Mouse (Mus musculus) urinary bladder, adult 2 months (tissue): ENCODE measurements around the gene Mrpl38. TPM values are rescaled to one million over a fixed set of nuclear protein-coding genes. Genes with fewer than 3 reads are reported as not detected.
"Not testable (repeated sequence)": the region's sequence is repeated elsewhere in the genome, so short reads cannot be mapped to it uniquely, and the experiment has no call there.

Experiments used
- DNase-seq: peaks from one replicate; pipeline ENCODE4 v3.0.0; 2022; ENCODE audit warnings: low spot score
- polyA plus RNA-seq: library from polyadenylated mRNA; depleted of rRNA; stranded (reverse); fragments of >200 nt; gene quantifications from 2 replicates; pipeline ENCODE4 v1.2.3, GENCODE M21; 2012

Gene Mrpl38
- polyA plus RNA-seq, 1 experiment = 21.4 TPM

DNA sequence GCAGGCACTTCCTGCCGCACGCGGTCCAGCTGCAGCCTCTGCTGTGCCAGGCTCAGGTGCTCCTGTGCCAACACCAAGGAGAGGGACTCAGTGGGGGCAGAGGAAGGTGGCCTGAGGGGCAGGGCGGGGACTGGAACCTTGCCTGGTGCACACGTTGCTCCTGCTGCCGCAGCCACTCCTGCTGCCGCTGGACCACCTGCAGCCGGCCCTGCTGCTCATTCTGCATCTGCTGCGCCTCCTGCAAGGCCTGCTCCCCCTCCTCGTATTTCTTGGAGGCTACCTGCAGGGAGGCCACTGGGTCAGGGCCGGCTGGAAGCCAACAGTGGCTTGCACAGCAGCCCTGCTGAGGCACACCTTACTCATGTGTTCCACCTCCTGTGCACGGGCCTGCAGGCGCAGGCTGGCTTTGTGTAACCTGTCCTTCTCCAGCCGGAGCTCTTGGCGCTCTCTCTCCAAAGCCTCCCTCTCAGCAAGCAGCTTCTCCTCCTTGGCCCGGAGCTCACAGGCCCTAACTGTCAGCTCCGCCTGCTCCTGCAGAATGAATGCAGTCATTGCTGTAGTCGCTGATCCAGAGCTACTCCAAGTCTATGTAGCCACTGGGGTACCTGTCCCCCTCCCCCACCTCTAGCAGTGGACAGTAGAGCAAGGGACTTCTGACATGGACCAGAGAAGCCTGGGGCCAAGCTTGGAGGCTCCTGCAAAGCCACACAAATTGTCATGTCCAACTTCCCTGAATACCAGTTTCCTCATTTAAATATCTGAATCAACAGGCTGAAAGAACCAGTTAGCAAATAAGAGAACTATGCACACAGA is 7.0 kb upstream of the Mrpl38 start:
- no peak for DNase-seq

DNA sequence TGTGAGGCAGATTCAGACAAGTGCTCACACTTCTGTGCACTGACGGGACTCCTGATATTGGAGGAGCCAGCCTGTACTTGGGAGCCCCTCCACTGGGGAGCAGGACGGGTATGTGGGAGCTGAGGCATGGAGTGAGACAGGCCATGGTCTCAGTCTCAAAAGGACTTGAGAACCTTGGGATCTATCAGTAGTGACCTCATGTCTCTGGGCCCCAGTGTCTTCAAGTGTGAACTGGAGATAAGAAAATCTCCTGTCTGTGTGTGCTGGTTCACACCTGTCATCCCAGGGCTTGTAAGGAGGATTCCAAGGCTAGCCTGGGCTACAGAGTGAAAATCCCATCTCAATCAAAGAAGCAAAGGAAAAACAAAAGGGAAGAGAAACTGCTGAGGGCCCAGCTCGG is 4.8 kb upstream of the Mrpl38 start:
- DNase-seq = no peak

DNA sequence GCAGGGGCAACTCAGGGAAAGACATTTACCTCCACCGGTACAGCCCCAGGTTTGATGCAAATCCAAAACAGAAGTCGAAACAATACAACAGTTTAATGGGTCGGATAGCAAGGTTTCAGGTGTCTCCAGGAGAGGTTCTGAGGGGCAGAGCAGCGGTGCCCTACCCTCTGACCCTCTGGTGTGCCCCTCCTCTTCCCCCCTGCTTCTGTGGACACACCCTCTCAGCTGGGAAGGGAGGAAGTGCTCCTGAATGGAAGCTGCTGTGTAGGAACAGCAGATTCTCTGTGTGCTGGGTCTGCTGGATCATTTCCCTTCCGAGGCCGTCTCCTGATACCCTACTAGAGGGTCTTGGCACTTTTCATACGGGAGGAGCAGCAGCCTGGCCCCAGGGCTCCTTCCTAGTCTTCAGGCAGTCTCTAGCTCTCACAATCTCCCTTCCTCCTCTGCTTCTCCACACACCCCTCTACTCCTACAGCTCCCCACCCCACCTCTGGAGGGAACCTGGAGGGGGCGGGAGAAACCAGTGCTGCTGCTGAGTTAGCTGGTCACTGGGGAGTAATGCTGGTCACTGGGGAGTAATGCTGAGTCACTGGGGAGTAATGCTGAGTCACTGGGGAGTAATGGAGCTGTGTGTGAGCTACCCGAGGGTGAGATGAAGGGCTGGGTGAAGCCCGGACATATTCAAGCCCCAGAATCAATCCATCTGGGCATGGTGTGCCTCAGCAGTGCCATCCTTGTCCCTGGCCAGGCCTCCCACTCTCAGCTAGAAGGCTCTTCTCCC is 3.7 kb upstream of the Mrpl38 start:
- DNase-seq = no peak

DNA sequence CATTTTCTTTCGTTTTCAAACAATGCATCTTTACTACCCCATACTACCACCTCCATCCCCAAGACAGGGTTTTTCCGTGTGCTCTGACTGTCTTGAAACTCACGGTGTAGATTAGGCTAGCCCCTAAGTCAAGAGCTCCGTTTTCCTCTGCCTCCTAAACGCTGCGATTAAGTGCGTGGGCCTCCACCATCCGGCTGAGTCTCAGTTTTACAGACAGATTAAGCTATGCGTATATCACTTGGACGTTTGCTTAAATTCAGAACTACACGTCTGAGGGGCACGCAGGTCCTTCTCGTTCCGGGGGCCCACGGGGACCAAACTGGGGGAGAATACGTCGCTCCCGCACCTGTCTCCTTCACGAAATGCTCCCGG is 586 bp downstream of the Mrpl38 start:
- no peak for DNase-seq

DNA sequence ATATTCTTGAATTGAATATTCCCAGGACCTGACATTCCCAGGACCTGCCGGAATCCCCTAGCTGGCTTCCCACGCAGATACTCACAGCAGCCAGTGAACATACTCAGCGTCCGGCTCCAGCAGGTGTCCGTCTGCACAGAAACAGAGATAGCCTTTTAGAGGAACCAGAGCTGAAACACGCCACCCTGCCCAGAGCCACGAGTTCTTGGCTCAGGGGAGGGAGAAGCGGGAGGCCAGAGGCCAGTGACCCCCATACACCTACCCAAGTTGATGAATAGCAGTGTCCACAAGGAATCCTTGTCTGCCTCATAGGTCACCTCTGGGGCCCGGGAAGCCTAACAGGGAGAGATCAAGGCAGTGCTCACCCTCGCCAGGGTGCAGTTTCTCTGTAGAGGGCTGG is 4.5 kb downstream of the Mrpl38 start:
- no peak for DNase-seq

DNA sequence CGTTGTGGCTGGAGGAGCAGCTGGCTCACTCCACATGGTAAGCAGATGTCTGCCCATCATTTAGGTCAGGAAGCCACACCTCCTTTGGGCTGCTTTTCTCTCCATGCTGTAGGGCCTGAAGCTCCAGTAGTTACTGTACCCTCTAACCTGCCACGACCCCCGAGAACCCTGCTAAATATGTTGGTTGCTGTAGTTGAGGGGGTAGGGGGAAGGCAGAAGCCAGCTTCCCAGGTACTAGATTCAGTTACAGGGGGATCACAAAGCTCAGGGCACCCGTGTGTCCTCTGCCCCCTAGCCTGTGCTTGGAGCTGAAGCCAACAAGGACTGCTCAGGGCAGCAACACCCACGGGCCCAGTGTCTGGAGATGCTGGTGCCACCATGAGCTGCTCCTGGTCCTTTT is 5.2 kb downstream of the Mrpl38 start:
- no peak for DNase-seq

DNA sequence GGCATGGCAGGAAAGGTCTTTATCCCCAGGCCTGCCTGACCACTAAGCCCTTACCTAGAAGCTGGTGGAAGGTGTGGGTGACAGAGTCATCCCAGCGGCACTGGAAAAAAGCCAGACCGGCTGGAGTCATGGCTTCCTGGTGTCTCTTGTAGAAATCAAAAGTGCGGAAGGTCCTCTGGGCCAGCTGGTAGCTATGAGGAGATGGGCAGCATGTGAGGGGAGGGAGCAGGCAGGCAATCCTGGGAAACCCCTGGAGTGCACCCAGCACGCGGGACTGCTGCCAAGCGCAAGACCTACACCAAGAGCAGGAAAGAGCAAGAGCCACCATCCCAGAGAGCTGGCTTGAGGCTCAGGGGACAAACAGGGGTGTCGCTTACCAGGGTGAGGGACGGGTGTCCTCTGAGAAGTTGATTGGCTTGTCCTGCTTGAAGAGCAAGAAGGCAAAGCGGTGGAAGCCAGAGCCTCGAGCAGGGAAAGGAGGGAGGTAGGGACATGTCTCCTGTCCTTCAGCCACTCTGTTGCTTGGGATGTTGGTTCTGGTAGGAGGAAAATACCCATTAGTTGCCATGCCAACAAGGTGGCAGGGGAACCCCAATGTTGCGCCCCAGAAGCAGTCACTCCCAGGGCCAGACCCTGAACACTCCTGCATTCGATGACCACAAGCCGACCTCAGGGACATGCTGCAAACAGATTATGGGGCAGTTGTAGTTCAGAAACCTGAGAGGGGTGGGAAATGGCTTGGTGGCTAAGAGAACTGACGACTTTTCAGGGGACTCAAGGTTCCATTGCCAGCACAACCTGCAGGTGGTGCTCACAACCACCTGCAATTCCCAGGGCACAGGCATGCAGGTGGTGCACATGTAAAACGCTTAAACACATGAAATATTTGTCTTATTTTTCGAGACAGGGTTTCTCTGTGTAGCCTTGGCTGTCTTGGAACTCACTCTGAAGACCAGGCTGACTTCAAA is 6.0 kb downstream of the Mrpl38 start:
- no peak for DNase-seq

DNA sequence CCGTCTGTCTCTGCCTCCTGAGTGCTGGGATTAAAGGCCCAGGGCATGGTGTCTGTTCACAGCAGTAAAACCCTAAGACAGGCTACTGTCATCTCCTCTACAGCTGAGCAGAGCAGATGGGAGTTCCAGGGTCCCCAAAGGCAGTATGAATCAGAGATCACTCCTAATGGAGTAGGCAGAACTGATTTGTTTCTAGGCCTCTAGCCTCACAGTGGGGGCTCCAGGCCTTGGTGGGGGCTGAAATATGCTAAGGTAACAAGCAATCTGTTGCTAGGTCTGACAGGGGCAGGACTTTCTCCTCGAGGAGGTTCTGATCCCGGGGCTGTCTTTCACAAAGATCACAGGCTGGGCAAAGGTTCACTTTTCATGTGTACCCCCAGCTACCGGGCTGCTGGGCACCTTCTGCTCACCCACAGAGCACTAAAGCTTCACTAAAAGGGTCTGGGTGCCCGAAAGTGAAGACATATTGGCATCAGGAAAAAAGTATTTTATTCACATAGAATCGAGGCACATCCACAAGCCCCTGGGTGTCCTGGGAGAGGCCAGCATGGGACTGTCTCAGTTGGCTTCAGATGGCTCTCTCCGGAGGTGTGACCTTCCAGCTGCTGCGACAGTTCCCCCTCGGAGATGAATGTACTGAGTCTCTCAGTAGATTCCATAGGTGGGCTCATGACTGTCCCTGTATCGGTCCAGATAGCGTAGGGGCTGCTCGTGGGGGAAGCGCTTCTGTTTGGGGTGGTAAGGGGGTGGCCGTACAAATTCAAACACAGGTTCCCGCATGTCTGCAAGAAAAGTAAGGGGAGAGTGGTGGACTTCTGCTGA is 7.1 kb downstream of the Mrpl38 start:
- no peak for DNase-seq

DNA sequence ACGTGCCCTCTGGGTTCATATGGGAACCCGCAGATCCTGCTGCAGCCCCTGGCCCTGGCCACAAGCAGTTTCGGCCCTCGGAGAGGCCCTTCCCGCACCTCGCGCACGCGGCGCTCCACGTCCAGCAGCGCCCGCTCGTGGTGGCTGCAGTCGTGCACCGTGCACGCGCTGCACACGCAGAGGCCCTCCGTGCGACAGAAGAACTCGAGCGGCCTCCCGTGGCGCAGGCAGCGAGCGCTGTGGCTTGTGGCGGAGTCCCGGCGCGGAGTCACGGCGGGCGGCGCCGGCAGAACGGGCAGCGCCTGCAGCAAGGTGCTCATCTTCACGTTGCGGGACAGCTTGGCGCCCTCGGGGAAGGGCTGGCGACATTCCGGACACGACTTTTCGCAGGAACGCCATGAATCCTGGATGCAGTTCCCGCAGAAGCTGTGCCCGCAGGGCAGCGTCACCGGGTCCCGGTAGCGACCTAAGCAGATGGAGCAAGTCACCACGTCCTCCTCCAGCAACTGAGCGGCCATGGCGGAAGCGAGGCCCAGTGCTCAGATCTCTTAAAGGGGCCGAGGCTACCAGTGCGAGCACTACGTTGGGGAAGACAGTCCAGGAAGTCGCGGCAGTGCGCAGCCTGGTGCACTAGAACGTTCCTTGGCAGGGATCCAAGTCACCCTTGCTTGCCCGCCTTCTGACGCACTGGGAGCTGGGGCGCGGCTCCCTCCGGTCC is 8.0 kb downstream of the Mrpl38 start, which contains the start of gene Trim65:
Gene Trim65, minus strand, starts transcription at position 641 of the 718 bp plus-strand sequence.
- DNase-seq = peak; percentile 82

DNA sequence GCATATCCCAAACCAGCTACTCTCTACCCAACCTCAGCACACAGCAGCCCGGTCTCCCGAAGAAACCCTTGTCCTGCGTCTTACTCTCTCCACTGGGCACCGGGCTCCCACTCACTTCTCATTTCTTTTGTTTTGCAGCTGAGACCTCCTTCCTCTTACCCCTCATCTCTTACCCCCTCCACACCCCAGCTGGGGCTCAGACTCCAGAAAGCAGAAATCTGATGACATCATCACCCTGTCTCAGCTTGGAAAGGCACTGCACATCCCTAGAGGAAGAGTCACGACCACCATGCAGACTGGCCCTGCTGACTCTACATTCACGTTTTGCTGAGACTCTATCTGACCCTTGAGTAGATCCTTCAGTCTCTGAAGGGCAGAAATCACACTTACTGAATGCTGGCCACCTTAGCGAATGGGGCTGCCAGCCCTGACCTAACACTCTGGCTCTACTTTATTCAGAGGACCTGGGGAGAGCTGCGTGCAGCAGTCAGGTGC is 8.6 kb downstream of the Mrpl38 start:
- DNase-seq = no peak

DNA sequence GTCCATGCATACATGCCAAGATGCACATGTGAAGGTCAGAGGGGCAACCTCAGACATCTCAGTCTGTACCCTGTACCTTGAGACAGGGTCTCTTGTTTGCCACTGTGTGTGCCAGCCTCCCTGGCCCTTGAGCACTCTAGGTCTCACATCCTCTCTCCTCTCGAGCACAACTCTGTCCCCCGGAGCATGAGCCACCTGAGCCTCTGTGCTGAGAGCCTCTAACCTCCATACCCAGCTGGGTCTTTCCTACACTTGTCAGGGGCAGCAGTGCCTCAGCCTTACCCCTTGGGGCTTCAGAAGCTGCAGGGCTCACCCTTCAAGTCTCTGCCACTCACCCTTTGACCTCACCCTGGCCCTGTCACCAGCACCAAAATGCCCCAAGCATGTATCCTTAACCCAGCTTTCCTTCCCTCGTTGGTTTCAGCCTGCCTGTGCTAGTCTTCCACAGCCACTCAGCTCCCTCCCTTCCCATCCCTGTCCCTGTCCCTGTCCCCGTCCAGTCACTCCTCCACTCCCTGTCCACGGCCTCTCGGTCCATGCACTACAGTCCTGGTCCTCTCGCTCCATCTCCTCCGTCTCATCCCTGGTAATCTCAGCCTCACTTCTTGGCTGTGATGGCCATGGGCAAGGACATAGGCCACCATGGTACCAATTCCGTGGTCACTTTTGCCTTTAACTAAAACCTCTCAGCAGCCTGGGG is 9.4 kb downstream of the Mrpl38 start:
- no peak for DNase-seq

DNA sequence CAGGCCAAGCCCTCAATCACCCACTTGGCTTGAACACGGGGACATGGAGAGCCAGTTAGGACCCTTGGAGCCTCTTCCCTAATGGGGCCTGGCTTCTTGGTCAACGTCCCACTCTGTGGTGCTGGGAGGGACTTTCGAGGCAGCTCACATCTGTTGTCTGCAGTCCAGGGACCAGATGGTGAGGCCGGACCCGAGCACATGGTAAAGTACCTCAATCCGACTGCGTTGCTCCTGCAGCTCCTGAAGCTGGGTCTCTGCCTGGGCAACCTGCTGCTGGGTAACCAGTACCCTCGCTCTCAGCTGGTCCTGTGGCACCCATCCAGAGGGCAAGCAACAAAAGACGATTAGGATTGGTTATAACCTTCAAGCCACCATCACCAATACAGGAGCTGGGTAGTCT is 10.7 kb downstream of the Mrpl38 start:
- no peak for DNase-seq

DNA sequence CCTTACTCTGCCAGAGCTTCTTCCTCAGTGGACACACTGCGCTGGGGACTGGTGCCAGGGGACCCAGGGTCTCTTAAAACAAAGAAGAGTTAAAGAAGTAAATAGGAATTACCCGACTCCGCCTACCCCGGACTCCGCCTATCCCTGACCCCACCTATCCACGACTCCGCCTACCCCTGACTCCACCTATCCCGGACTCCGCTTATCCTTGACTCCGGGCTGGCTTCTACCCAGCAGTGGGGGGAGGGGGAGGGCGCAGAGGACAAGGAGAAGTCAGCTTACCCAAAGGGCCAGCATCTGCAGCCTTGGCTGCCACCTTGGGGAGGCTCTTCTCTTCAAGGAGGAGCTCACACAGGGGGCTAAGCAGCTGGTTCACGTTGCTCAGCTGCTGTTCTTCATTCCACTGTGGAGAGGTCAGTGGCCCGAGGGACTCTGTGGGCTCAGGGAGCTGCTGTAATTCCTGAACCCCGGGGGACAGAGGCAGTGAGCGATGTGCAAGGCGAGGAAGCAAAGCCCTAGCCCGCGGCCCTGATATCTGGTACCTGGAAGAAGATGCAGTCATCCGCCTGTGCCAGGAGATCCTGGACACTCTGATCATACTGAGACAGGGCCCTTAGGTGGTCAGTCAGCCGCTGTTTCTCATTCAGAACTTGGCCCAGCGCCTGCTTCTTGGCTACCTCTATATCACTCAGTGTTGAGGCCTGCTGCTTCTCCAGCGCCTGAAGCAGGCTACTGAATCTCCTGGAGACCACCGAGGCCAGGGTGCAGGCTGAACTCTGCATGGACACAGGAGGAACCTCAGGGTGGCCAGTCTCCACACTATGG is 11.3 kb downstream of the Mrpl38 start, which contains the start of gene Trim47:
Gene Trim47, minus strand, starts transcription at position 55 of the 825 bp plus-strand sequence.
- peak; percentile 46 for DNase-seq

DNA sequence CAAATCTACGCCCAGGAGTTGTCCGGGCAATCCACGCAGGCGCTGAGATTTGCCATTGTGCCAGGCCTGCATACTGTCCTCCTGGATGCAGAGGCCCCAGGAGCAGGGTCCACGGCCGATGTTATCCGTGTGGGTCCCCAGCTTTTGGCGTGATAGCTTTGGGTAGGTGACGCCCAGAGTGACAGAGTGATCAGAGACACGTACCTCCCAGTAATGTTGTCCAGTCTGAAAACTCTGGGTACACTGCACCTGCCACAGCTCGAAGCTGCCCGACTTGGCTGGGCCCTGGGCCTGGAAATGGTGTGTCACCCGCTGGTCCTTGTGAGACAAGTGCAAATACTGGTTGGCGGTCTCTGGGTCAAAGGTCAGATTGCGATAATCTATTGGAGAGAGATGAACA is 12.4 kb downstream of the Mrpl38 start:
- no peak for DNase-seq

DNA sequence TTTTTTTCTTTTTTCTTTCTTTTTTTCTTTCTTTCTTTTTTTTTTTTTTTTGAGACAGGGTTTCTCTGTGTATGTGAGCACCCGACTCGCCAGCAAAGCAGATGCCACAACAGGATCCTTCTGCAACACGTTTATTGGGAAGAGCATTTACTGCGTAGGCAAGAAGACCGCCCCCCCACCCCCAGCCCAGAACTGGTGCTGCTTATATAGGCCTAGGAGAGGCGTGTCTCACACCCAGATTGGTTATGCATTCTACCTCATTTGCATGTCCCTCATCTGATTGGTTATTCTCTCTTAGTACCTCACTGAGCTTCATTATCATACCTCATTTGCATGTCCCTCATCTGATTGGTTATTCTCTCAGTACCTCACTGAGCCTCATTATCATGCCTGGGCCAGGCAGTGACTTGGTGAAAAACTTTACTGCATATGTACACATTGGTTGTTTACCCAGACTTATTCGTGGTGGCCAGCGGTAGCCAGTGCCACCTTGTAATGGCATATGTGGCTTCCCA is 16.9 kb downstream of the Mrpl38 start:
- DNase-seq = not testable (repeated sequence)

DNA sequence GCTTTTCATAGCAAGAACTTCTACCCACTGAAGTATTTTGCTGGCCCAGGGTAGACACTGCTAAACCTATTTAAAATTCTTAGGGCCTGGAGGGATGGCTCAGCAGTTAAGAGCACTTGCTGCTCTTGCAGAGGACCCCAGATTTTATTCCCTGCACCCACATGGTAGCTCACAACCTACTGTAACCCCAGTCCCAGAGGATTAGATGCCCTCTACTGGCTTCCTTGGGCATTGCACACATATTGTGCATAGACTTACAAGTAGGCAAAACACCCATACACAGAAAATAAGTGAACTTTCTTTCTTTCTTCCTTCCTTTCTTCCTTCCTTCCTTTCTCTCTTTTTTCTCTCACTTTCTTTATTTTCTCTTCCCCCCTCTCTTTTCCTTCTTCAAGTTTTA is 20.8 kb downstream of the Mrpl38 start:
- no peak for DNase-seq

DNA sequence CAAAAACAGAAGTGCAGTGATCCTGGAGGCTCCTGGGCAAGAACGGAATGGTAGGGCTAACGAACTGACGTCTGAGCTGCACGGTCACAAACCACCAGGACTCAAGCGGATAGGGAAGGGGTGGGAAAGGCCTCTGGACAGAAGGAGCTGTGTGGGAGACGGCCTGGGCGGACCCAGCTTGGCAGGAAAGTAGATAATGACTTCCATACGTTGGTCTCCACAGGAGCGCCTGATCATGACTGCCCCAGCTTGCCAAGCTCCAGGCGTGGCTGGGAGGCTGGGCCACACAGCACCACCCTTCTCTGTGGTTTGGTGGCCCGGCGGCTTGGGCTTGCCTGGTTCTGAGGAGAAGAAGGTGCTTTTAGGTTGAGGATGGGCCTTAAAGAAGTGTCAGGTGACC is 21.4 kb downstream of the Mrpl38 start:
- no peak for DNase-seq

DNA sequence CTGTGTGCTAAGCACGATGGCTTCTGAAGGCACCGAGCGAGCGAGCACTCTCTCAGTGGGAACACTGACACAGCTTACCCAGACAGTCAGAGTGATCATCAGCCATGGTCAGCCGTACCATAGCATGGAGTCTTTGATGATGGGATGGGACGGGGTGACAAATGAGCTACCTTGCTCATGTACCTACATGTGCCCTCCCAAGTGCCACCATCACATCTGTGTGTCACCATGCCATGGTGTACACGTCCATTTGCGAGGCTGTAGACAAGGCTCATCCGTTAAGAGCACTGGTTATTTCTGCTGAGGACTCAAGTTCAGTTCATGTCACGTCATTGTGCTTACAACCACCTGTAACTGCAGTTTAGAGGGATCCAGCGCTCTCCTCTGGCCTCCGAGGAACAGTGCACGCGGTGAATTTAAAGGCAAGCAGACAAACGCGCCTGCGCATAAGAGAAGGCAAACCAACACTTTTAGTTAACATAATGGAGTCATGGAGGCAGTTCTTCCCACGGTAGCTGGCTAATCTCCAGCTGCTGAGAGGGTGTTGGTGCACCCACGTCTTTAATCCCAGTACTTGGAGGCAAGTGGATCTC is 27.0 kb downstream of the Mrpl38 start:
- no peak for DNase-seq
